Mouse (Mus musculus) urinary bladder, postnatal 14 days (tissue): ENCODE measurements around the gene Abcc4.

Source experiments
- DNase-seq: peaks from one replicate; pipeline ENCODE4 v3.0.0; 2021; ENCODE audit warnings: low spot score

Abcc4 gene

DNA sequence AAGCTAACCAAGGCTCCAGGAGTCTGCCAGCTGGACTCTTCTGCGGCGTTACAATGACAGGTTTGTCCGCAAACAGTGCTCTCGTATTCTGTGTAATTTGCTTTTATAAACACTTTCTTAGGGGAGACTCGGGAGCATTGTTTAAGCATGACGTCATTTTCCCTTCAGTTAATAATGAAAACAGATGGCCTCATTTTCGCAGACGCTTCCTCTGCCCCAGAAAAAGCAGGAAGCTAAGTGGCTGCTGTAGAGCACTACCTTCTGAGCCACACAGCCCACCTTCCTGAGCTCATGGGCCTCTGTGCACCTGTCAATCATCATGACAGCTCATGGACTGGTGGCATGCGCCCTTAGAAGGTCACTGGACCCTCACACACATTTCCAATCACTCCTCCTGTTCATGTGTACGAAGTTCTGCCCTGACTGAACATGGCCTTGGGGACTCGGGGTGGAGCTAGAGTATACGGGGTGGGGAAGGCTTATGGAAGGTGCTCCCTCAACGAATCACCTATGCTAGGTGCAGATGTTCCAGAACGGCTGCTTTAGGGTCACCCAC, 199.3 kb downstream of the Abcc4 start:
- no peak for DNase-seq

DNA sequence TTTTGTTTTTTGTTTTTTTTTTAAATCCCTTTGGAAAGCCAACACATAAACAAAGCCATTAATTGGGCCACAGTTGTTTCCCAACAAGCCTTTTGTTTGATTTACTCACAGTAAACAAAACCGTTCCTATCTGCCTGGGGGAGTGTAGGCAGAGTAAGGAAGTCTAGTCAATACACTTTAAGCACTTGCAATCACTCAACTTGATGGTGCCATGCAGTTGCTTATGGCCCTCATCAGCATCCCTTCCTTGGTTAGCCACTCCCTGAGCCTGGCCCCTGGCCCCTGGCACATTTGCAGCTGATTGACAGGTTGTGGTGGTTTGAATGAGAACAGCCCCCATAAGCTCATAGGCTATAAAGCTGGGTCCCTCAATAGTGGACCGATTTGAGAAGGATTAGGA, 209.3 kb downstream of the Abcc4 start:
- DNase-seq = no peak

DNA sequence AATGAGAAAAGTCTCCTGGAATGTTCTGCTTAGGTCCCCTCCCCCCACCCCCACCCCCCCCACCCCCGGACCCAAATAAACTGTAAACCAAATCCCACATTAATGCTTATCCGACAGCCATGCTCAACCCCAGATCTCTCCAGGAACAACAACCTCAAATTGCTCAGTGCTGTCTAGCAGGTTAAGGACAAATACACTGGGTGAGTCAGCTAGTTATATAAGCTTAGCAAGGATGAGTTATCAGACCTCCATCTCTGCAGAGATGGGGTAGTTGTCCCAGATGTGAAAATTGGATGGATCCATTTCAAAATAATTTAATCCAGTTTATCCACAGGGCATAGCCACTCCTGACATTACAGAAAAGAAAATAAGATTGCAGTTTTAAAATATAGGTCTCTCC, 210.6 kb downstream of the Abcc4 start:
- no peak for DNase-seq

DNA sequence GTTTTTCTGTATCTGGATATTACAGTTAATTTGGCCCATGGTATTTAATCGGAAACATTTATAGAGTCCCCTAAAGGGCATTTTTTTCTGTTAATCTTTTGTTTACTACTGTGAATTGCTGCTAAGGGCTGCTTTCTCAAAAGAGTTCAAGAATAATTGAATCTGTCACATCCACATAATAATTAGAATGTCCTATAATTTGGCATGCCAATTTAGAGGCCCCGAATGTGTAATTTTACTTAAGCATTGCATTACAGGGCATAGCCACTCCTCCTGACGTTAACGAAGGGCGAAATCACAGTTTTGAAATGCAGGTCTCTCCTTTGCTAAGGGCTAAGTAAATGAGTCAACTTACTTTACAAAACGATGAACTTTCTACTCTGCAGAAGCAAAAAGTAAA, 214.3 kb downstream of the Abcc4 start:
- DNase-seq = no peak

DNA sequence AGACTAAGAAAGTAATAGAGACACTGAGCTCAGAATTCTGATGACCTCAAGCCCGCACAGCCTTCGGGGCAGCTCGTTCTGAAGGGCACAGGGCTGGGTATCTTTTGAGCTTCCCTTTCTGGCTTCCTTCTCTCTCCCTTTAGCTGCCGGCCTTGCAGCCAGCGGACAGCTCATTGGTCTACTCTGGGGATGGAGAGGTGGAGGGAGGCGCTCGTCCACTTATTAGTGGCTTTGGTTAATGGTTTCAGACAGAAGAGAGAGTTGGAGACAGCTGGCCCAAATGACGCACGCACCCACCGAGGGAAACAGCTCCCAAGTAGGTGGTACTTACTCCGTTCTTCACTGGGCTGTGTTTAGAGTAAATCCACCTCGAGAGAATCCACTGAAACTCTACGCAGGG, 214.7 kb downstream of the Abcc4 start:
- DNase-seq = no peak

DNA sequence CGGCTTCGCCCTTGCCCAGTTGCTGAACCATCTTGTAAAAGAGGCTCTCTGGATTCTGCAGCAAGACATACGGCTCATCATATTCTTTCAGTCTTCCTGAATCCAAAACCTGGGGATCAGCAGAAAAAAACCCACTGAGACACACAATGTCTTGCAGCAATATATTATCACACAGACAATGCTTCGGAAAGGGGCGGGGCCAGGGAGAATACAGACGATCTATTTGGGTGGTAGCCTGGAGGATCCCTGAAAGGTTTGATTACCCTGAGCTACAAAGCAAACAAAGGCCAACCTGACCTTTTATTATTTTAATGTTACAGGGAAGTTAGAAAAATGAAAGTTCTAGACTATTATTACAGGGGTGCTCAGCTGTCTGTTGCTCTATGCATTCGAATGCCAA, 215.5 kb downstream of the Abcc4 start:
- DNase-seq = no peak

DNA sequence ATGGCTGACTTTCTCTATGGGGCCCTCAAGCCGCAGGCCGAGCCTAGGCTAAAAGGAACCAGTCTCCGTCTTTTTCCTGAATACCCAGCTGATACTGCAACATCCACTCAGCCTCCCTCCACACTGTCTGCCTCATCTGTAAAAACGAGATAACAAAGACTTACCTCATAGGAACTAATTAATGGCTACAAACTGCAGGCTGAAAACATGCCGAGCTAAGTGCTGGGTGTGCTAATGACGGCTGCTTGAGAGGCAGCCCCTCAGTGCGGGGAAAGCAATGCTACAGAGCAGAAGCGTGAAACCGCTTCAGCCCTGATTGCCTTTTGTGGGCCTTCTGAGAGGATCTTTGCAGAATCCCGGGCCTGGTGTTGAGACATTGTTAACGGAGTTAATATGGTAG, 219.7 kb downstream of the Abcc4 start:
- no peak for DNase-seq

DNA sequence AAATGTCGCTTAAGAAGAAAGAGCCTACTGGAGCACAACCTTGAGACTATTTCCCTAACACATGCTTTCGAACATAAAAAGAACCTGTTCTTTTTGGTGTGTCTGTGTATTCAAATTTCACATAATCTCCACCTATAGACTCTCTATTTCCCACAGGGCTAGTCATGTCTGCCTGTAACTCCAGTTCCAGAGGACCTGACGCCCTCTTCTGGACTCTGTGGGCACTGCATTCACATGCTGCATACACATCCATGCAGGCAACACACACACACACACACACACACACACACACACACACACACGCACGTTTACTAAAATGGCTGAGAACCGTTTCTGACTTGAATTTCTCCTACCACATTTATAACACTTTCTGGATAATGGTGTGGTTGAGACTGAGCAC, 220.4 kb downstream of the Abcc4 start:
- DNase-seq = no peak

DNA sequence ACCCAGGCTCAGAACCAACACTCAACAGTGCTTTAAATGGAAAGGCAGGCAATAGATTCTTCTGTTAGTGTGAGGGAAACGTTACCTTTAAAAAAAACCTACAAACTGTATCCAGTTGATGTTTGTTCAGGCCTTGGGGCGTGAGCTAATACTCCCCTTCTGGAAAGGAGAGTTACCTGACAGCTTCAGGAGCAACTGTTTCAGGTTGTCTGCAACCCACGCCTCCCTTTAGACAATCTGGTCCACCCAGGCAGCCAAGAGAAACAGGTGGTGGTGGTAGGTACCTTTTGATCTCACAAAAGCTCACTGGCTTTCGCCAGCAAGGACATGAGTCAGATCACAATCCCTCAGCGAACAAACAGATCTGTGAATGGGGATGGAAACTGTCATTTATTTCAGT, 223.7 kb downstream of the Abcc4 start:
- DNase-seq = no peak

DNA sequence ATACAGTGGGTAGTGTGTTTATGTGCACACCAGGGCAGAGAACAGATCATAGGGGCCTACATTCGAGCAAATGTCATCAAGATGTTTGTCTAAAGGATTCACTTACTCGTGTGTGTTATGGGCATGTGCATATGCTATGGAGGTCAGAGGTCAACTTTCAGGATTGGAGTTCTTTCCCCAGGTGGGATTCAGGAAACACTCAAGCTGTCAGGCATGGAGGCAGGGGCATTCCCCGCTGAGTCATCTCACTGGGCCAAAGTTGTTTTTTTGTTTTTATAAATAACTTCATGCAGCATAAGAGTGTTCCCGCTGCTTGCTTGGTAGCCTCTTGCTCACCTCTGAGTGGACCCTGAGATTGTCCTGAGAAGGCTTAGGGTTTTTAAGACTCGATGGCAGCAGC, 224.2 kb downstream of the Abcc4 start:
- DNase-seq = no peak

DNA sequence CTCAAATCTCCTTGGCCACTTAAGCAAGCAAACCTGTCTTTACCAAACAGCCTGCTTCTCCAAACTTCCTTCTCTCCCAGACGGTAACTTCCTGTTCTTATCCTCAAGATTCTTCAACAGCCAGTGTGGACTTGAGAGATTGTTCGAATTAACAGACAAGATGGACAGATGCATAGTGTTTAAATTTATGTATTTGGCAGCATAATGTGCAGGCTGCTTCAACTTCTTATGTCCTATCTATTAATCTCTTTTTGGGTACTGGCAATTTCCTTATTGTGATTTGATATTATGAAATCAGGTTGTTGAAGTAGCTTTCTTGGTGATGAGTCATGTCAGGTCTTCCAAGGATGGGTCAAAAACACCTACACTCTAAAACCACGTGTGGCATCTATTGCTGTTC, 229.7 kb downstream of the Abcc4 start:
- no peak for DNase-seq

DNA sequence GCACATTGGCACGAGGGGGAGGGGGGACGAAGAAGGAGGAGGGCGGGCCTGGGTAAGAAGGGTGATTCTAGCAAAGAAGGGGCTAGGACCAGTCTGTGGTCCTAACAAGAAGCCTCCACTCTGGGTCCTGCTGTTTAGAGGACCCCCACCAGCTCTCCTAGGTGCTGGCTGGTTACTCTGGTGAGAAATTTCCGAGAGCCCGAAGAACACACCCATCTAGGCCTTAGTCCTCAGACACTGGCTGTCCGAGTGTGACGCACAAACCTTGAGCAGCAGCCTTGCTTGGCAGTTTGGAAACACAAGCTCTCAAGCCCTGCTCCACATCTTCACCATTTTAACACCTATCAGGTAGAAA, 230.9 kb downstream of the Abcc4 start:
- no peak for DNase-seq

DNA sequence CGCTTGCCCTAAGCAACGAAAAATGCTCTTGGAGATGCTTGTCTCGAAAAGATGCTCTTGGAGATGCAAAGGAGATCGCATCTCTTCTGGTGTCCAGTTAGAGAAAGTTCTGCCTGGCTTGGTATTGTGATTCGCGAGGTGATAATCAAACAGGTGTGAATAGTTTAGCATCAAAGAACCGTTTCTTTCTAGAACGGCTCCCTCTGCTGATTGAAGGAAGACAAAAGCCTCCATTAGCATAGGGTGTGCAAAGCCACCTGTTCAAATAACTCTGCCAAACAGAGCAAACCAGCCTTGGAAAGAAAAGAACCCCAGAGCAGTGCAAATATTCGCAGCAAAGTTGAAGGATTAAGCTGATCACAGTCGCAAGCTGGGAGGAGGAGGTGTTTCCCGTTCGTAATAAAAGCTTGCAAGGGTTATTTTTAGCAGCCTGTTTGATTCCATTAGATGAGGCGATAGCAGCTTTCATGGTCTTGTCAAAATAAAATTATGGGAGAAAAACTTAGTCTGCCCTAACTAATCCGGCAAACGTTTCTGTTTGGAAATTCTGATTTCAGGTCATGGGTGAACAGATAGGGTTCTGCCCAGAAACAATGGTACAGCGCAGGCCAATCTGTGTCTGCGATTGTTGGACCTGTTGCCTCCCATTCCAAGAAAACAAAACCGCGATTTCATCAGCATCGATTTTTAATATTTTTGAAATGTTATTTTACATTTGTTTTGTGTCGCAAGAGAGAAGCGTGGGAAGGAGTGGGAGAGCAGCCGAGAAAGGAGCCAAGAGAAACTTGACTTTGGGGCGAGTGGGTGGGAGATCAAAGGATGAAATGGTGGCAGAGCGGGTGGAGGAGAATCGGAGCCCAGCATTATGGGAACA, 231.6 kb downstream of the Abcc4 start:
- DNase-seq = no peak

DNA sequence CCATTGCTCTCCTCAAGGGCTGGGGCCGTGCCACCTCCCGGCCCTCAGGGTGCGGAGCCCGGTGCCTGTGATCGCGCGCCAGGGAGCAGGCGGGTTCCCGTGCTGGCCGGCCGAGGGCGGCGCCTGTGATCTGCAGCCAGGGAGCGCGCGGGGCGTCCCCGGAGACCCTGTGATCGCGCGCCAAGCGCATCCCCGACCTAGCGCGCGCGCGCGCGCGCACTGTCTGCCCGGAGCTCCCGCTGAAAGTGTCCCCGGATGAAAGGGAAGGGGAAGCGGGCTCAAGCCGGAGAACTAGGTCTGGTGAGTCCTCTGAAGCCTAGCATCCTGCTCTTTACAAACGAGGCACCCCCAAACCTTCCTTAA, 232.2 kb downstream of the Abcc4 start:
- DNase-seq = no peak

DNA sequence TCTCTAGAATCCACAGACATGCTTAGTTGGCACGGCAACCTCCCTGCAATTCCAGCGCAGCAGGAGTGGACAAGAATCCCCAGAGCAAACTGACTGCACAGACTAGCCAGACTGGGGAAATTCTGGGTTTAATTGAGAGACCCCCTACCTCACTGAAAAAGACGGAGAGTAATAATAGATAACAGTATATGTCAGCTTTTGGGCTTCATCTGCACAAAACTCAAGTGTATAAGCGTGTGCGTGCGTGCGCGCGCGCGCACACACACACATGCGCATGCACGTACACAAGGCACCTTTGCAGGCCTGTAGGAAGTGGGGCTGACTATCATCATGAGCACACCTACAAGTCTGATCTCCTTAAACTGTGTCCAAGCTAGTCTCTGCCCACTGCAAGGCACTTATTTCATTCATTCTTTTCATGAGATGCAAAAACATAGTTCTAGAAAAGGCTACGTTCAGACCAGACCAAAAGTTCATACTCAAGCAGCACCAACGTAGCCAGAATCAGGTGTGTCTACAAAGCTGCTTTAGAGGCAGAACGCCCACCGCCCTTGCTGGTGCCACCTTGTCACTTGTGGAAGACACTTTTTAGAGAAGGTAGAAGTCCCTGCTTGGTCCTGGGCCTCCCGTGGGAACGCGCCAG, 232.7 kb downstream of the Abcc4 start:
- DNase-seq = no peak

DNA sequence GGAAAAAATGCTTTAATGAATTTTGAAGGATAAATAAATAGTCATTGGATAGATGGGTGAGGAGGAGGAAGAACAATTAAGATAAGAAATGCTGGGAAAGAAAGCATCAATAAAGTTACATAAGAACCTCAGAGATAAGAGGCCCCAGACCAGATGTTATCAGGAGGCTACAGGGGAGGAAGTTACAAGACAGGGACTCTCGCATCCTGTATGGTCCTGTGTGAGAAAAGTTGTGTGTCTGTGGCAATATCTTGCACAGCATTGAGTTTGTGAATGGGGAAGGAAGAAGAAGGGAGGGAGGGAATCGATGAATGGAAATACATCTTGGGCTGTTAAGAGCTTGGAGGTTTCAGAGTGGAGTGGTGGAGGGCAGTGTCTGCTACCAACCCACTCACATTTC, 240.7 kb downstream of the Abcc4 start:
- DNase-seq = no peak

DNA sequence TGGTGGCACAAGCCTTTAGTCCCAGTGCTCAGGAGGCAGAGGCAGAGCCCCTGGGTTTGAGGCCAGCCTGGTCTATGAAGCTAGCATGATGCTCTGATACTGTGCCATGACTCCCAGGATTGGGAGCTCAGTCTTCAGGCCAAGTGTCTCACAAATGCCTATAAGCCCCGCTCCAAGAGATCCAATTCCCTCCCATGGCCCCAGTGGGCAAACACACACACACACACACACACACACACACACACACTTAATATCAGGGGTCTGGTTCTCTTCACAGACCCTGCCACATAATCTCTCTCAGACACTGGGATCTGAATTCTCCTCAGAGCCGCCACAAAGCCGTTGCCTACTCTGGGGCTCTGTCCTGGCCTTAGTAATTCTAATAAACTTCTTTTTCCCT, 241.6 kb downstream of the Abcc4 start:
- no peak for DNase-seq

DNA sequence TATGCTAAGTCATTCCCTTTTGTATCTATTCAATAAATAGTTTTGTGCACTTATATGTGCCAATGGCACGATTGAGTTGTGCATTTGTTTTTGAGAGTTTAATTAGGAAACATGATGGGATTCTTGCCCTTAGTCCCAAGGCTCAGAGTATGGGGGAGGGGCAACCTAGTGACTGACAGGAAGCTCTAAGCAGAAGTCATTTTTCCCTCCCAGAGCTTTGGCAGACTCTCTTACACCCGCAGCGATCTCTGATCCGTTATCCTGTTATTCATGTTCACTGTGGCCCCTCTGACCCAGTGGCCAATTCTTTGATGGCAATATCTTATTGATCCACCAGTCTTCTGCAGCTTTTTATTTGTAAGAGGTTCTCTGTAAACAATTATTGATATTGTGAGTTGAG, 253.4 kb downstream of the Abcc4 start:
- DNase-seq = no peak

DNA sequence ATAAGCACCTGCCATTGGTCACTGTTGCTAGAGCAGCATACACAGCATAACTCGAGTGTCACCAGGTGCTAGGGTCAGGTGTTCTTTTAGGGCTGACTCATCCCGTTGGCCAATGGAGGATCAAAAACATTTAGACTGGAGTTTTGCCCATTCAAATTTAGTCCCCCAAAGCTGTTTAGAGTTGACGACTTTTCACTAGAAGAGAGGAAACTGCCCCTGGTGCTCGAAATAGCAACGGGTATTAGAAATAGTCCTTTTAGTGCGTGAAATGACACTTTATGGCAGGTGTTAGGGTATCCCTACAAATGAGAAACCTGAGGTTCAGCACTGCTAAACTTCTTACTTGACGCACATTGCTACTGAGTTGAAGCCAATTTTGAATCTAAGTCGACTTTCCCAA, 265.9 kb downstream of the Abcc4 start:
- no peak for DNase-seq

DNA sequence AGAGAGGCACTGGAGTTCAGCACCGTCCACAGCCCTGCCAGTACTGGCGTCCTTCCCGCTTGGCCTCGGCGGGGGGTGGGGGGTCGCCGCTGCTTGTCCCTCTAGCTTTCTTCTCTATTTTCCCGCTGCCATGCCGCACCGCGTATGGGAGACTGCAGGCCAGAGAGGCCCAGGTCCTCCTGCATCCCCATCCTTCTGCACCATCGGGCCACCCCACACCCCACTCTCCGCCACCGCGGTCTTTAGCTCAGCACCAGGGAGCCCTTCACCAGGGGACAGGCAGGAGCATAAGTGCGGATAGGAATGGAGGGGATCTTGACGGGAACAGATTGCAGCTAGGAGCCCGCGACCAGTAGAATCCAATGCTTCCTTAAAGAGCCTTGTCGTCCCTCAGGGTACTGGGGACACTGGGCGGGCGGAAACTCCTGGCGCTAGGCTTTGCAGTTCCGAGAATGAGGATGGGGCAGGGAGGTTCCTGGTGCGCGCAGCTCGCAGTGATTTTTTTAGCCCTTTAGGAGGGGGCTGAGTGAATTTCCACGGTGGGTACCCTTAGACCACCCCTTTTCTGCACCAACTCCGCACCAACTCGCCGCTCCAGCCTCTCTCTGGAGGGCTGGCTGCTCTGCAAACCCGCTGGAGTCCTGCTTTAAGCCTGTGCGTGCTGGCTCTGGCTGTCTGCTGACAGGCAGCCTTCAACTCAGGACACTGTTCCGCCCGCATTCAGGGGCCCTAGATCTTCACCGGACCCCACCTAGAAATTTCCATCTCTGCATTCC, 268.7 kb downstream of the Abcc4 start:
- no peak for DNase-seq

DNA sequence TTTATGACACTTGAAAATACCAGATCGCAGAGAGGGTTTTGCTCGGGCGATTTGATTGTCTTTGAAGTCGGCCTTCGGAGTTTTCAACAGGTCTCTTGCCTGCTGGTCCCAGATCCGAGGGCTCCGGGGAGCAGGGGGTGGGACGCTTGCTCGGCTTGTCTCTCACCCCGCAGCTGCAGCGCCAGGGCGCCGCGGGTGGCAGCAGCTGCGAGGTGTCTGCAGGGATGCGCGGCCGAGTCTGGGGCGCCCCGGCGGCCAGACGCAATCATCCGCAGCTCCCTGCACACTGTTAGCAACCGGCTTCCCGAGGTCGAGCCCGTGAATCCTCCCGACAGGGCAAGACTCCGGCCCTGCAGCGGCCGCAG, 269.2 kb downstream of the Abcc4 start:
- DNase-seq = peak; percentile 12

DNA sequence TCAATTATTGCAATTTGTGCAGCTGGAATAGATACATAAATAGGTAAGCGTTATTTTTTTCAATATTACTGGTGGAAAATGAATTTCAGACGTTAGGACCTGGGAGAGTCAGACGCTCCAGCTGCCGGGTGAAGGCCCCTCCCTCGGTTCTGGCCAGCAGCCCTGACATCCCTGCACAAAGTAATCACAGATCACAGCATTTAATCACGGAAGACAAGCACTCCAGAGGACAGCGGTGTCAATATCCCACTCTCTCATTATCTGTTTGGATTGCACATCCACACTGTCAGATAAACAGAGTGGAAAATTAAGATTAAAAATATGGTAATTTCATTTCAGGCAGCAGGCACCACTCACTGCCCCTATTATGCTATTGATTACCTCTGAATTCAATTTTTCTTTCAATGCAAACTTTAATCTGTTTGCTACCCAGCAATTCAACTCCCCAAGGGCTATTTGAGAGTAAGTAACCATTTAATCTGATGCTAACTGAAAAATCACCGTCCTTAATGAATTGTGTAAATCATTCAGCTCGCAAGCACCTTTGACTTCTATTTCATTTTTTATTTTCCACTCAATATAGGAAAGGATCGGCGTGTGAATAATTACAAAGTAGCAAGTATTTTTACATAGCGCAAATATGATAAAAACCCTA, 270.2 kb downstream of the Abcc4 start:
- DNase-seq = no peak

DNA sequence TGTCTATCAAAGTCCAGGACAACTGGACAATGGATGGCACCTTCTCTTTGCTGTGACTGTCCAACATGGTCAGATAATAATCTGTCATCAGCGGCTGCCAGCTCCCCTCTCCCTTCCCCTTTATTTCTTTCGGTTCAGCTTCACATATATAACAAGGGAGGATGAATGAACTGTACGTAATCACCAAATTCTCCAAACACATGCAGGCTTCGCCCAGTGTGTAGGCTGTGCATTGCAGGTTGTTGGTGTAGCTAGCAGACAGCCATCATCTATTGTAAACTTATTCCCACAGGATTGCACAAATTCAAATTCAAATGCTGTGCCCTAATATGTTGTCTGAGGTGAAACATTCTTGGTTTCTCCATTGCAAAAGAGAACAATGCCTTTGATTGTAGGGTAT, 271.2 kb downstream of the Abcc4 start:
- no peak for DNase-seq
